Mouse (Mus musculus) embryonic fibroblast, embryonic 13.5 days (primary cell): ENCODE data around the gene Gm10840. TPM values are rescaled to one million over a fixed set of nuclear protein-coding genes. Genes with fewer than 3 reads are reported as not detected.
A peak's percentile ranks its signal among the peaks of the same experiment; 100 is the strongest.

Experiments used
- H3K27ac ChIP-seq: 2 replicates; pipeline ENCODE4 v1.5.1; 2012; ENCODE audit warnings: low read length, control low read depth, inconsistent platforms; ENCODE audit not compliant: insufficient read depth
- H3K4me1 ChIP-seq: 2 replicates; pipeline ENCODE4 v1.6.1; 2011; ENCODE audit warnings: low read length; ENCODE audit not compliant: control insufficient read depth, insufficient read depth
- H3K4me3 ChIP-seq: 2 replicates; pipeline ENCODE4 v1.5.1; 2011; ENCODE audit warnings: mild to moderate bottlenecking, control low read depth, low read length; ENCODE audit not compliant: insufficient read depth
- CTCF ChIP-seq: IDR thresholded peaks from 2 replicates; pipeline ENCODE4 v1.5.1; 2011; ENCODE audit warnings: mild to moderate bottlenecking, control low read depth, low read length, moderate library complexity, borderline replicate concordance; ENCODE audit not compliant: insufficient read depth
- POLR2A ChIP-seq: IDR thresholded peaks from 2 replicates; pipeline ENCODE4 v1.6.1; 2011; ENCODE audit warnings: low read depth, mild to moderate bottlenecking, control low read depth, low read length, moderate library complexity
- polyA plus RNA-seq: library from polyadenylated mRNA; stranded (reverse); fragments of >200 nt; gene quantifications from 2 replicates; pipeline ENCODE4 v1.2.4, GENCODE M21; 2011; ENCODE audit warnings: low read depth; ENCODE audit not compliant: missing spikeins, insufficient read length

Gm10840 gene
- polyA plus RNA-seq, 1 experiment, result not detected

- Histone ChIP-seq H3K4me1 (no peaks in the 10 kb centered on the region), H3K27ac (no peak overlapping the region), H3K4me3 (no peak overlapping the region)
- no peak for TF ChIP-seq CTCF
- no peak for TF ChIP-seq POLR2A
Measured at GRCm38 (mm10) chr11:106151219-106151618, 9.4 kb upstream of the Gm10840 start.

- Histone ChIP-seq H3K27ac (no peak overlapping the region), H3K4me1 (no peaks in the 10 kb centered on the region), H3K4me3 (no peak overlapping the region)
- no peak for TF ChIP-seq CTCF
- TF ChIP-seq POLR2A, result no peak
Measured at GRCm38 (mm10) chr11:106152132-106152531, 8.5 kb upstream of the Gm10840 start.

GRCm38 (mm10) chr11:106154091-106154490 lies 6.6 kb upstream of the Gm10840 start:
- Histone ChIP-seq H3K4me3 (no peak overlapping the region), H3K4me1 (no peaks in the 10 kb centered on the region), H3K27ac (no peak overlapping the region)
- TF ChIP-seq CTCF, result no peak
- TF ChIP-seq POLR2A, result no peak

- no peak overlapping the region for H3K27ac ChIP-seq
- no peak overlapping the region for H3K4me3 ChIP-seq
- H3K4me1 ChIP-seq, result no peaks in the 10 kb centered on the region
- TF ChIP-seq POLR2A (0 out of 2 replicates have a peak, but pooled peaks have one; percentile 10), CTCF (no peak)
Measured at GRCm38 (mm10) chr11:106154770-106155169, 5.9 kb upstream of the Gm10840 start.

GRCm38 (mm10) chr11:106155761-106156160 lies 4.9 kb upstream of the Gm10840 start:
- TF ChIP-seq POLR2A, result no peak
- no peak for TF ChIP-seq CTCF
- Histone ChIP-seq H3K4me3 (no peak overlapping the region), H3K4me1 (no peaks in the 10 kb centered on the region), H3K27ac (no peak overlapping the region)

GRCm38 (mm10) chr11:106156257-106156656 lies 4.4 kb upstream of the Gm10840 start:
- H3K27ac ChIP-seq, result no peak overlapping the region
- no peak overlapping the region for H3K4me3 ChIP-seq
- peak; percentile 33; the same call in 1 of the 2 replicates for TF ChIP-seq POLR2A
- TF ChIP-seq CTCF, result no peak
- H3K4me1 ChIP-seq, result no peaks in the 10 kb centered on the region

GRCm38 (mm10) chr11:106157154-106157553 lies 3.5 kb upstream of the Gm10840 start:
- Histone ChIP-seq H3K27ac (no peak overlapping the region), H3K4me3 (no peak overlapping the region), H3K4me1 (no peaks in the 10 kb centered on the region)
- TF ChIP-seq CTCF, result no peak
- peak; percentile 7; the same call in 1 of the 2 replicates for TF ChIP-seq POLR2A

- Histone ChIP-seq H3K4me1 (no peaks in the 10 kb centered on the region), H3K4me3 (peak overlapping the region; percentile 54), H3K27ac (no peak overlapping the region)
- TF ChIP-seq CTCF (peak; percentile 49; the same call in 1 of the 2 replicates), POLR2A (no peak)
Measured at GRCm38 (mm10) chr11:106158081-106158929, 2.3 kb upstream of the Gm10840 start.

GRCm38 (mm10) chr11:106158930-106159215 lies 1.8 kb upstream of the Gm10840 start:
- Histone ChIP-seq H3K27ac (no peak overlapping the region), H3K4me3 (peak overlapping the region; percentile 54), H3K4me1 (no peaks in the 10 kb centered on the region)
- TF ChIP-seq POLR2A (no peak), CTCF (no peak)

- Histone ChIP-seq H3K27ac (peak overlapping the region; percentile 54), H3K4me1 (no peaks in the 10 kb centered on the region), H3K4me3 (peak overlapping the region; percentile 54)
- TF ChIP-seq POLR2A (no peak), CTCF (no peak)
Measured at GRCm38 (mm10) chr11:106159216-106159920, 1.3 kb upstream of the Gm10840 start.
